Mouse (Mus musculus) adrenal gland, postnatal 36 days (tissue): ENCODE data around the gene Necap2. TPM values are rescaled to one million over a fixed set of nuclear protein-coding genes. Genes with fewer than 3 reads are reported as not detected.
A peak's percentile ranks its signal among the peaks of the same experiment; 100 is the strongest.

Source experiments
- DNase-seq, 2 experiments: peaks; one replicate each; pipeline ENCODE4 v3.0.0; 2021; ENCODE audit warnings: mixed read lengths in 1 of 2
- total RNA-seq, 2 experiments: library from RNA; stranded (reverse); gene quantifications; 2 replicates each; pipeline ENCODE4 v1.2.3; 2021

Necap2 gene
- total RNA-seq, 2 experiments from 2014 or later, result 61.4 to 61.9 TPM

GRCm38 (mm10) chr4:141033606-141034549, 44.3 kb downstream of the Necap2 start:
- DNase-seq, result peak; percentile 63 to 64

GRCm38 (mm10) chr4:141031733-141032132, 46.4 kb downstream of the Necap2 start:
- peak; percentile 86 to 87 for DNase-seq

GRCm38 (mm10) chr4:141030541-141031206, 47.5 kb downstream of the Necap2 start:
- DNase-seq, result no peak

- DNase-seq, result no peak
These were observed 53.2 kb downstream of the Necap2 start for GRCm38 (mm10) chr4:141024992-141025391.

GRCm38 (mm10) chr4:141024052-141024451, 54.1 kb downstream of the Necap2 start:
- DNase-seq, result no peak

- DNase-seq, result no peak
These were observed 56.6 kb downstream of the Necap2 start for GRCm38 (mm10) chr4:141021614-141021929.

GRCm38 (mm10) chr4:141020811-141021613, 57.1 kb downstream of the Necap2 start:
- DNase-seq, result no peak

GRCm38 (mm10) chr4:141020220-141020619, 57.9 kb downstream of the Necap2 start:
- DNase-seq, result no peak

GRCm38 (mm10) chr4:141017657-141018436, 60.3 kb downstream of the Necap2 start:
- no peak for DNase-seq

Other genes starting within 250 kb of the Necap2 start
- not detected for gene Padi1, start 232.6 kb downstream of the Necap2 start, total RNA-seq
- gene Padi2, start 172.0 kb downstream of the Necap2 start, total RNA-seq, result 10 to 100 TPM in 1 of 2 experiments, under 1 TPM in 1; 0.76 to 10.4 TPM
- 100 to 1,000 TPM; 418 to 498 TPM for gene Sdhb, start 117.2 kb downstream of the Necap2 start, total RNA-seq
- gene Atp13a2, start 91.5 kb downstream of the Necap2 start, total RNA-seq, result 10 to 100 TPM; 33.3 to 34.2 TPM
- gene Mfap2, start 67.9 kb downstream of the Necap2 start, total RNA-seq, result 10 to 100 TPM in 1 of 2 experiments, 1 to 10 TPM in 1; 8.4 to 10.5 TPM
- 1 to 10 TPM; 5.5 to 5.8 TPM for gene Crocc, start 17.8 kb downstream of the Necap2 start, total RNA-seq
- gene Spata21, start 10.0 kb upstream of the Necap2 start, total RNA-seq, result not detected
- 100 to 1,000 TPM; 110 to 123 TPM for gene Szrd1, start 61.4 kb upstream of the Necap2 start, total RNA-seq
- gene Fbxo42, start 69.6 kb upstream of the Necap2 start, total RNA-seq, result 10 to 100 TPM; 20.4 to 21.6 TPM
- 1 to 10 TPM in 1 of 2 experiments, under 1 TPM in 1; 0.96 to 1.2 TPM for gene Rsg1, start 135.6 kb upstream of the Necap2 start, total RNA-seq
- gene Arhgef19, start 161.1 kb upstream of the Necap2 start, total RNA-seq, result 10 to 100 TPM; 31.2 to 75.4 TPM
- 10 to 100 TPM; 14.4 to 23.6 TPM for gene Epha2, start 222.9 kb upstream of the Necap2 start, total RNA-seq